Mouse (Mus musculus) B cell, adult (primary cell): ENCODE measurements around the gene Myl10. TPM values are rescaled to one million over a fixed set of nuclear protein-coding genes. Genes with fewer than 3 reads are reported as not detected.

Experiments
- total RNA-seq: library from RNA; stranded (reverse); gene quantifications from 4 replicates; pipeline ENCODE4 v1.2.4, GENCODE M21; 2023; ENCODE audit not compliant: inconsistent age

The Myl10 gene
- not detected in 4 replicates for total RNA-seq

DNA sequence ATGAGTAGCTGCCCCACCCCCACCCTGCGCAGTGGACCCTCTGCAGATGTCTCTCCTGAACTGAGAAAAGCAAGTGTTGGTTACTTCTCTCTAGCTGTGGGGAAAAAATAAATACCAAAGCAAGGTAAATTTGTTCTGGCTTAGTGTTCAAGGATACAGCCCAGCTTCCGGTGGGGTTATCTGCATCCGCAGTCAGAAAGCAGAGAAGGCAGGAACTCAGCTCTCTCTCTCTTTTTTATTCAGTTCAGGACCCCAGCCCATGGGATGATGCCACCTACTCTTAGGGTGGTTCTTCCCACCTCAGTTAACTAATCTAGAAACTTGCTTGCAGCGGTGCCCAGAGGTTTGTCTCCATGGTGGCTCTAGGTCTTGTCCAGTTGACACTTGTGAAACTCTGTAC is at the start of gene Myl10:
Gene Myl10 (plus strand): TSS at position 363 of the 400 bp plus-strand sequence.

Other genes with a start within 250 kb of the Myl10 start
- gene Cux1, start 125.7 kb upstream of the Myl10 start, total RNA-seq = 106 to 117 TPM (median 107 TPM) in 4 replicates
- not detected in 4 replicates for gene Col26a1, start 190.1 kb downstream of the Myl10 start, total RNA-seq
- gene Ift22, start 215.0 kb downstream of the Myl10 start, total RNA-seq = 15.6 to 28.1 TPM (median 22.4 TPM) in 4 replicates